Mouse (Mus musculus) CH12.LX (cell line): ENCODE data around the gene H2-Aa.

Experiments used
- CTCF ChIP-seq, 2 experiments: IDR thresholded peaks in 1 of 2; conservative IDR thresholded peaks in 1 of 2; 2 replicates each; pipeline ENCODE4 v1.5.1; 2011 to 2012; ENCODE audit warnings: low read depth in 2 of 2, low read length in 2 of 2, improper control_type of control experiment in 1 of 2, inconsistent platforms in 1 of 2, mild to moderate bottlenecking in 1 of 2, moderate library complexity in 1 of 2
- EP300 ChIP-seq: IDR thresholded peaks from 2 replicates; pipeline ENCODE4 v1.6.1; 2011; ENCODE audit warnings: low read length, improper control_type of control experiment
- JUN ChIP-seq: IDR thresholded peaks from 2 replicates; pipeline ENCODE4 v1.6.1; 2011; ENCODE audit warnings: low read depth, mild to moderate bottlenecking, low read length, improper control_type of control experiment, moderate library complexity; ENCODE audit not compliant: insufficient read depth
- POLR2A ChIP-seq: IDR thresholded peaks from 2 replicates; pipeline ENCODE4 v1.6.1; 2011; ENCODE audit warnings: low read depth, mild to moderate bottlenecking, improper control_type of control experiment, low read length
- RAD21 ChIP-seq: IDR thresholded peaks from 2 replicates; pipeline ENCODE4 v1.6.1; 2011; ENCODE audit warnings: low read depth, mild to moderate bottlenecking, low read length, improper control_type of control experiment, moderate library complexity
- RCOR1 ChIP-seq: conservative IDR thresholded peaks from 2 replicates; pipeline ENCODE4 v1.6.1; 2012; ENCODE audit warnings: low read depth, mild to moderate bottlenecking, inconsistent platforms, low read length, improper control_type of control experiment
- TBP ChIP-seq: conservative IDR thresholded peaks from 2 replicates; pipeline ENCODE4 v1.6.1; 2011; ENCODE audit warnings: low read depth, low read length, improper control_type of control experiment
- ZC3H11A ChIP-seq: IDR thresholded peaks from 2 replicates; pipeline ENCODE4 v1.6.1; 2012; ENCODE audit warnings: low read depth, mild to moderate bottlenecking, inconsistent platforms, low read length, improper control_type of control experiment

- TF ChIP-seq RCOR1 (no peak), POLR2A (no peak), JUN (no peak), TBP (no peak), ZC3H11A (no peak), RAD21 (no peak), CTCF (conservative IDR thresholded peaks at IDR 0.05 in 1 of 2, IDR thresholded peaks at IDR 0.05 in 1 of 2; ENCODE audit: low read depth in 2 of 2, low read length in 2 of 2) (no peak), EP300 (no peak)
Measured at GRCm38 (mm10) chr17:34317275-34317674, 29.7 kb upstream of the H2-Aa start.
